Comparison of ENCODE assay signal across 16 mouse cellular contexts in the genomic region with DNA sequence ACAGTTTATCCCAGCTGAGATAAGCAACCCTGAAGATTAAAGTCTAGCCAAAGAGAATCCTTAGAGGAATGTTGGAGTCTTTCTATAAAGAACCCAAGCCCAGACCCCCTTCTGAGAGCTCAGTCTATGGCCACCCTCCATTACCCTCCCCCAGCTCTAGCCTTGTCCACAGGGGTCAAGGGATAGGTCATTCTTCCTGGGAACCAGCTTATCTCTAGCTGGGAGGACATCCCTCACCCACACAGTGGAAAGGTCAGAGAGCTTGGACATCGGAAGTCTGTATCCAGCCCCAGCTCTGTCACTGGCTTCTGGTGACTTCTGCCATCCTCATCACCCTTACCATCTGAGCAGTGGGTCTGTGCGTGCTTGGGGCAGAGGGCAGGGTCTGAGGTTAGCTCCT.
DNase-seq lines count a peak whose midpoint lies in the region; ATAC-seq and TF ChIP-seq lines count a peak whose summit lies in the region.
"Had no signal": no experiment of that assay in that cellular context is flagged by ENCODE, and none has a peak within 500 bp of the region (broad histone marks: within the 10 kb centered on the region; RNA-seq: fewer than 3 reads in every experiment).

No protein-coding gene starts in this region.

- H3K4me2 ChIP-seq in liver, embryonic 12.5 days: no peak overlapping the region
- no peak overlapping the region for H3K4me2 ChIP-seq in hindbrain, embryonic 14.5 days (replicated peaks)
- H3K4me2 ChIP-seq: forebrain, embryonic 15.5 days had no signal

- no peak for TF ChIP-seq POLR2A in liver, adult 2 months (IDR thresholded peaks at IDR 0.05; ENCODE audit: extremely low read depth, insufficient read depth, low read length)
- no peak for TF ChIP-seq POLR2A in olfactory bulb, adult 2 months (IDR thresholded peaks at IDR 0.05; ENCODE audit: insufficient read depth, low read depth, low read length)

- no peak for TF ChIP-seq CTCF in liver, adult 2 months (IDR thresholded peaks at IDR 0.05; ENCODE audit: low read depth, low read length)
- TF ChIP-seq CTCF in olfactory bulb, adult 2 months (IDR thresholded peaks at IDR 0.05; ENCODE audit: insufficient read depth, low read depth, low read length): 0 out of 2 replicates have a peak, but pooled peaks have one; percentile 16

- no peaks in the 10 kb centered on the region for H3K79me2 ChIP-seq in liver, adult 2 months (ENCODE audit: control insufficient read depth, insufficient read depth, low read length)

- DNase-seq in heart, embryonic 10.5 days (ENCODE audit: low spot score): no peak
- no peak for DNase-seq in heart, adult 11 months
- no peak for DNase-seq in liver, adult 2 months (ENCODE audit: extremely low read depth, low read depth, low spot score)
- no peak for DNase-seq in liver
- no peak for DNase-seq in hindbrain, embryonic 14.5 days (ENCODE audit: low spot score)
- DNase-seq in adrenal gland, adult 2 months: no peak
- DNase-seq: adrenal gland, postnatal 14 days; cerebellum, adult 18-20 months; cerebellum, postnatal 36 days; midbrain, embryonic 14.5 days had no signal

- peaks cover 47% of the 10 kb centered on the region for H3K27me3 ChIP-seq in heart, embryonic 10.5 days (ENCODE audit: insufficient read depth, poor library complexity, severe bottlenecking)
- H3K27me3 ChIP-seq in liver, adult 2 months (ENCODE audit: control insufficient read depth, insufficient read depth, low read length): no peaks in the 10 kb centered on the region
- no peaks in the 10 kb centered on the region for H3K27me3 ChIP-seq in liver, embryonic 12.5 days (replicated peaks)
- no peaks in the 10 kb centered on the region for H3K27me3 ChIP-seq in hindbrain, embryonic 14.5 days (ENCODE audit: control insufficient read depth, insufficient read depth, low read length)
- H3K27me3 ChIP-seq: forebrain, embryonic 15.5 days had no signal

- peak overlapping the region; percentile 52; the same call in 1 of the 2 replicates for H3K27ac ChIP-seq in heart, embryonic 10.5 days
- 0 out of 2 replicates have a peak overlapping the region, but pooled peaks have one; percentile 23 for H3K27ac ChIP-seq in liver, adult 2 months (replicated peaks; ENCODE audit: insufficient read depth, low read depth, low read length)
- H3K27ac ChIP-seq in liver, embryonic 12.5 days: no peak overlapping the region
- H3K27ac ChIP-seq in olfactory bulb, adult 2 months (ENCODE audit: insufficient read depth, low read depth, low read length): no peak overlapping the region
- H3K27ac ChIP-seq in hindbrain, embryonic 14.5 days: no peak overlapping the region
- H3K27ac ChIP-seq: forebrain, embryonic 15.5 days; layer of hippocampus, adult 2 months had no signal

- H3K4me1 ChIP-seq in heart, embryonic 10.5 days: peaks cover 54% of the 10 kb centered on the region
- H3K4me1 ChIP-seq in liver, adult 2 months (ENCODE audit: control insufficient read depth, insufficient read depth, low read length): peaks cover 1% of the 10 kb centered on the region; the same call in 1 of the 2 replicates
- peaks cover 29% of the 10 kb centered on the region for H3K4me1 ChIP-seq in liver, embryonic 12.5 days
- H3K4me1 ChIP-seq in olfactory bulb, adult 2 months (ENCODE audit: control insufficient read depth, insufficient read depth, low read length): peaks cover 23% of the 10 kb centered on the region
- no peaks in the 10 kb centered on the region for H3K4me1 ChIP-seq in hindbrain, embryonic 14.5 days (replicated peaks; ENCODE audit: control insufficient read depth, insufficient read depth, low read length)
- H3K4me1 ChIP-seq: forebrain, embryonic 15.5 days had no signal

- no peaks in the 10 kb centered on the region for H3K9me3 ChIP-seq in heart, embryonic 10.5 days
- H3K9me3 ChIP-seq in liver, embryonic 12.5 days (replicated peaks): no peaks in the 10 kb centered on the region
- H3K9me3 ChIP-seq in hindbrain, embryonic 14.5 days (ENCODE audit: control insufficient read depth, low read length): no peaks in the 10 kb centered on the region
- H3K9me3 ChIP-seq: forebrain, embryonic 15.5 days; limb, embryonic 10.5 days had no signal

- no peak overlapping the region for H3K4me3 ChIP-seq in heart, embryonic 10.5 days
- H3K4me3 ChIP-seq in liver, adult 2 months (ENCODE audit: insufficient read depth, low read depth, low read length): no peak overlapping the region
- H3K4me3 ChIP-seq in liver, embryonic 12.5 days: no peak overlapping the region
- no peak overlapping the region for H3K4me3 ChIP-seq in olfactory bulb, adult 2 months (ENCODE audit: insufficient read depth, low read depth, low read length)
- no peak overlapping the region for H3K4me3 ChIP-seq in hindbrain, embryonic 14.5 days (replicated peaks; ENCODE audit: low read length)
- H3K4me3 ChIP-seq: forebrain, embryonic 15.5 days; layer of hippocampus, adult 2 months; limb, embryonic 10.5 days; myocyte had no signal

- peak; percentile 58; the same call in 1 of the 2 replicates for ATAC-seq in liver, embryonic 12.5 days
- no peak for ATAC-seq in hindbrain, embryonic 14.5 days (ENCODE audit: low FRiP score)
- ATAC-seq: forebrain, embryonic 15.5 days had no signal

- 31% methylated on average over 2 of the region's 2 CpGs for WGBS in heart, embryonic 10.5 days
- WGBS in liver, adult 2 months: 28% methylated on average over 2 of the region's 2 CpGs
- WGBS in liver, embryonic 12.5 days (ENCODE audit: insufficient replicate concordance): 51% methylated on average over 2 of the region's 2 CpGs
- 89% methylated on average over 2 of the region's 2 CpGs for WGBS in olfactory bulb, adult 2 months
- WGBS in hindbrain, embryonic 14.5 days: 74% methylated on average over 2 of the region's 2 CpGs

- H3K9ac ChIP-seq in liver, adult 2 months (ENCODE audit: low read depth, low read length): no peak overlapping the region
- no peak overlapping the region for H3K9ac ChIP-seq in liver, embryonic 12.5 days
- no peak overlapping the region for H3K9ac ChIP-seq in hindbrain, embryonic 14.5 days
- H3K9ac ChIP-seq: forebrain, embryonic 15.5 days had no signal

- H3K36me3 ChIP-seq in heart, embryonic 10.5 days: peaks cover 19% of the 10 kb centered on the region; the same call in 1 of the 2 replicates
- H3K36me3 ChIP-seq in liver, adult 2 months (ENCODE audit: control insufficient read depth, insufficient read depth, low read length): no peaks in the 10 kb centered on the region
- no peaks in the 10 kb centered on the region for H3K36me3 ChIP-seq in liver, embryonic 12.5 days
- H3K36me3 ChIP-seq in hindbrain, embryonic 14.5 days (replicated peaks; ENCODE audit: control insufficient read depth, insufficient read depth): no peaks in the 10 kb centered on the region
- H3K36me3 ChIP-seq: forebrain, embryonic 15.5 days; limb, embryonic 10.5 days had no signal

Comparison
In these comparisons a context has a peak if more than half of its experiments do, and no peak if none do; other contexts are left out.
1. H3K27ac ChIP-seq: peak in heart, embryonic 10.5 days (single experiment) and liver, adult 2 months (single experiment); none in liver, embryonic 12.5 days (single experiment), olfactory bulb, adult 2 months (single experiment) and hindbrain, embryonic 14.5 days (single experiment).